Mouse (Mus musculus): ENCODE results near the gene Spock1. TPM values are rescaled to one million over a fixed set of nuclear protein-coding genes. Genes with fewer than 3 reads are reported as not detected.

Spock1 gene
- polyA plus RNA-seq, 1 experiment from 2014 or later: 1.2 TPM

- Histone ChIP-seq H3K27me3 (ENCODE audit: control insufficient read depth, insufficient read depth, low read length) (no peaks in the 10 kb centered on the region), H3K27ac (replicated peaks; ENCODE audit: low read depth, low read length) (no peak overlapping the region), H3K36me3 (ENCODE audit: control insufficient read depth, insufficient read depth, low read length) (no peaks in the 10 kb centered on the region), H3K4me3 (ENCODE audit: low read depth, low read length) (no peak overlapping the region), H3K4me1 (ENCODE audit: control insufficient read depth, insufficient read depth, low read length) (no peaks in the 10 kb centered on the region), H3K4me2 (ENCODE audit: low read depth, severe bottlenecking) (no peak overlapping the region), H3K9ac (ENCODE audit: low read length) (no peak overlapping the region), H3K9me3 (ENCODE audit: control insufficient read depth, low read length) (no peaks in the 10 kb centered on the region)
- no peak for DNase-seq (ENCODE audit: low spot score)
- ATAC-seq (ENCODE audit: insufficient number of reproducible peaks, low FRiP score, low TSS enrichment, low read depth): no peak
Observed at GRCm38 (mm10) chr13:57708425-57708824, 199.7 kb downstream of the Spock1 start.

- 95% methylated on average over 2 of the region's 2 CpGs for WGBS
- H3K36me3 ChIP-seq (ENCODE audit: control insufficient read depth, insufficient read depth, low read length): no peaks in the 10 kb centered on the region
- H3K27me3 ChIP-seq (ENCODE audit: control insufficient read depth, insufficient read depth, low read length): no peaks in the 10 kb centered on the region
- DNase-seq (ENCODE audit: low spot score) (no peak), ATAC-seq (ENCODE audit: insufficient number of reproducible peaks, low FRiP score, low TSS enrichment, low read depth) (no peak)
- H3K4me1 ChIP-seq (ENCODE audit: control insufficient read depth, insufficient read depth, low read length): no peaks in the 10 kb centered on the region
- no peak overlapping the region for H3K9ac ChIP-seq (ENCODE audit: low read length)
- no peak overlapping the region for H3K27ac ChIP-seq (replicated peaks; ENCODE audit: low read depth, low read length)
- H3K9me3 ChIP-seq (ENCODE audit: control insufficient read depth, low read length): no peaks in the 10 kb centered on the region
- H3K4me2 ChIP-seq (ENCODE audit: low read depth, severe bottlenecking): no peak overlapping the region
- no peak overlapping the region for H3K4me3 ChIP-seq (ENCODE audit: low read depth, low read length)
Observed at GRCm38 (mm10) chr13:57702966-57703365, 205.2 kb downstream of the Spock1 start.

- Histone ChIP-seq H3K4me2 (ENCODE audit: low read depth, severe bottlenecking) (no peak overlapping the region), H3K27ac (replicated peaks; ENCODE audit: low read depth, low read length) (no peak overlapping the region), H3K9ac (ENCODE audit: low read length) (no peak overlapping the region), H3K36me3 (ENCODE audit: control insufficient read depth, insufficient read depth, low read length) (no peaks in the 10 kb centered on the region), H3K4me3 (ENCODE audit: low read depth, low read length) (no peak overlapping the region), H3K9me3 (ENCODE audit: control insufficient read depth, low read length) (no peaks in the 10 kb centered on the region), H3K27me3 (ENCODE audit: control insufficient read depth, insufficient read depth, low read length) (no peaks in the 10 kb centered on the region), H3K4me1 (ENCODE audit: control insufficient read depth, insufficient read depth, low read length) (no peaks in the 10 kb centered on the region)
- WGBS: 70% methylated on average over 5 of the region's 5 CpGs
- no peak for ATAC-seq (ENCODE audit: insufficient number of reproducible peaks, low FRiP score, low TSS enrichment, low read depth)
- no peak for DNase-seq (ENCODE audit: low spot score)
Observed at GRCm38 (mm10) chr13:57696685-57697084, 211.4 kb downstream of the Spock1 start.

- ATAC-seq (ENCODE audit: insufficient number of reproducible peaks, low FRiP score, low TSS enrichment, low read depth): no peak
- H3K4me2 ChIP-seq (ENCODE audit: low read depth, severe bottlenecking): no peak overlapping the region
- no peak overlapping the region for H3K27ac ChIP-seq (replicated peaks; ENCODE audit: low read depth, low read length)
- H3K9ac ChIP-seq (ENCODE audit: low read length): no peak overlapping the region
- no peak for DNase-seq (ENCODE audit: low spot score)
- H3K4me1 ChIP-seq (ENCODE audit: control insufficient read depth, insufficient read depth, low read length): no peaks in the 10 kb centered on the region
- no peaks in the 10 kb centered on the region for H3K36me3 ChIP-seq (ENCODE audit: control insufficient read depth, insufficient read depth, low read length)
- no peaks in the 10 kb centered on the region for H3K27me3 ChIP-seq (ENCODE audit: control insufficient read depth, insufficient read depth, low read length)
- WGBS: 81% methylated on average over 5 of the region's 5 CpGs
- no peak overlapping the region for H3K4me3 ChIP-seq (ENCODE audit: low read depth, low read length)
- H3K9me3 ChIP-seq (ENCODE audit: control insufficient read depth, low read length): no peaks in the 10 kb centered on the region
Observed at GRCm38 (mm10) chr13:57688926-57689325, 219.2 kb downstream of the Spock1 start.

GRCm38 (mm10) chr13:57686437-57686836 lies 221.7 kb downstream of the Spock1 start:
- no peak for ATAC-seq (ENCODE audit: insufficient number of reproducible peaks, low FRiP score, low TSS enrichment, low read depth)
- WGBS: 68% methylated on average over 5 of the region's 5 CpGs
- H3K27ac ChIP-seq (replicated peaks; ENCODE audit: low read depth, low read length): no peak overlapping the region
- H3K4me3 ChIP-seq (ENCODE audit: low read depth, low read length): no peak overlapping the region
- no peak overlapping the region for H3K4me2 ChIP-seq (ENCODE audit: low read depth, severe bottlenecking)
- H3K9ac ChIP-seq (ENCODE audit: low read length): no peak overlapping the region
- no peak for DNase-seq (ENCODE audit: low spot score)
- no peaks in the 10 kb centered on the region for H3K36me3 ChIP-seq (ENCODE audit: control insufficient read depth, insufficient read depth, low read length)
- H3K4me1 ChIP-seq (ENCODE audit: control insufficient read depth, insufficient read depth, low read length): no peaks in the 10 kb centered on the region
- H3K9me3 ChIP-seq (ENCODE audit: control insufficient read depth, low read length): no peaks in the 10 kb centered on the region
- H3K27me3 ChIP-seq (ENCODE audit: control insufficient read depth, insufficient read depth, low read length): no peaks in the 10 kb centered on the region

DNA sequence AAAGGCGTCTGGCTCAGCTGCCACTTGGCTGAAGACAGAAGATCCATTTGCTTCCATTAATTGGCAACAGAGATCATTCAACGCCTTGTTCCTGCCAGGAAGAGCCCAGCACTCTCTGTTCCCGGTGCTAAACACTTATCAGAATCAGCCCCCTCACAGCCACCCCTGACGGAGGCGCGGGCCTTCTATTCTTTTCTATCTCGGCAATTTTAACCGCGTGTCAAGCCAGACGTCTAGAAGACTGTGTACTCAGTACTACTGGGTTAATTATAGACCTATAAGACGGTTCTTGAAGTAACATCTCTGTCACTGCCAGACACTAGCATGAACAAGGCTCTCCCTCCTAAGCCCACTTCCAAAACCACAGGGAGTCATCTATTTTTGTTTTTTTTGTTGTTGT lies 222.9 kb downstream of the Spock1 start:
- H3K27ac ChIP-seq (replicated peaks; ENCODE audit: low read depth, low read length): no peak overlapping the region
- H3K27me3 ChIP-seq (ENCODE audit: control insufficient read depth, insufficient read depth, low read length): no peaks in the 10 kb centered on the region
- no peak overlapping the region for H3K9ac ChIP-seq (ENCODE audit: low read length)
- ATAC-seq (ENCODE audit: insufficient number of reproducible peaks, low FRiP score, low TSS enrichment, low read depth): no peak
- WGBS: 67% methylated on average over 11 of the region's 11 CpGs
- H3K4me1 ChIP-seq (ENCODE audit: control insufficient read depth, insufficient read depth, low read length): no peaks in the 10 kb centered on the region
- no peaks in the 10 kb centered on the region for H3K9me3 ChIP-seq (ENCODE audit: control insufficient read depth, low read length)
- DNase-seq (ENCODE audit: low spot score): no peak
- H3K4me2 ChIP-seq (ENCODE audit: low read depth, severe bottlenecking): no peak overlapping the region
- no peaks in the 10 kb centered on the region for H3K36me3 ChIP-seq (ENCODE audit: control insufficient read depth, insufficient read depth, low read length)
- no peak overlapping the region for H3K4me3 ChIP-seq (ENCODE audit: low read depth, low read length)

DNA sequence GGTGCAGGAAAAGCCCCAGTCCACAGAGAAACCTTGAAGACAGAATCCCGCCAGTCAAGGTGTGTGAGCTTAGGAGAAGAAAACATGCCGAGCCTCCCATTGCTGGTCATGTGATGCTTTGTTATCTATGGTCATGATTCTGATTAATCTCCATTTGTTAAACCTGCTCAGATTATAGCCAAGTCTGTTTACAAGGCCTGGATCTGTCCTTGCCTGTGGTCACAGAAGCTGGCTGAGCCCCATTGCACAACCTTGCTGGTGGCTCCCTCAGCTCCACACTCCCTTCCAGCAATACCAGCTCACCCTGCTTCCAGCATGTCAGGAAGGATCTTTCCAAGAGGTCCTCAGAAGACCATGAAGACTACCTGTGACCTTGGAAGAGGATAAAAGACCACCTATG lies 228.5 kb downstream of the Spock1 start:
- H3K9me3 ChIP-seq (ENCODE audit: control insufficient read depth, low read length): no peaks in the 10 kb centered on the region
- H3K36me3 ChIP-seq (ENCODE audit: control insufficient read depth, insufficient read depth, low read length): no peaks in the 10 kb centered on the region
- 89% methylated on average over 2 of the region's 2 CpGs for WGBS
- DNase-seq (ENCODE audit: low spot score) (no peak), ATAC-seq (ENCODE audit: insufficient number of reproducible peaks, low FRiP score, low TSS enrichment, low read depth) (no peak)
- no peak overlapping the region for H3K4me3 ChIP-seq (ENCODE audit: low read depth, low read length)
- no peaks in the 10 kb centered on the region for H3K27me3 ChIP-seq (ENCODE audit: control insufficient read depth, insufficient read depth, low read length)
- no peak overlapping the region for H3K27ac ChIP-seq (replicated peaks; ENCODE audit: low read depth, low read length)
- H3K9ac ChIP-seq (ENCODE audit: low read length): no peak overlapping the region
- no peaks in the 10 kb centered on the region for H3K4me1 ChIP-seq (ENCODE audit: control insufficient read depth, insufficient read depth, low read length)
- H3K4me2 ChIP-seq (ENCODE audit: low read depth, severe bottlenecking): no peak overlapping the region

GRCm38 (mm10) chr13:57676820-57677219 lies 231.3 kb downstream of the Spock1 start:
- H3K4me1 ChIP-seq (ENCODE audit: control insufficient read depth, insufficient read depth, low read length): no peaks in the 10 kb centered on the region
- H3K4me2 ChIP-seq (ENCODE audit: low read depth, severe bottlenecking): no peak overlapping the region
- ATAC-seq (ENCODE audit: insufficient number of reproducible peaks, low FRiP score, low TSS enrichment, low read depth) (no peak), DNase-seq (ENCODE audit: low spot score) (no peak)
- H3K4me3 ChIP-seq (ENCODE audit: low read depth, low read length): no peak overlapping the region
- no peak overlapping the region for H3K27ac ChIP-seq (replicated peaks; ENCODE audit: low read depth, low read length)
- no peaks in the 10 kb centered on the region for H3K27me3 ChIP-seq (ENCODE audit: control insufficient read depth, insufficient read depth, low read length)
- no peaks in the 10 kb centered on the region for H3K36me3 ChIP-seq (ENCODE audit: control insufficient read depth, insufficient read depth, low read length)
- no peak overlapping the region for H3K9ac ChIP-seq (ENCODE audit: low read length)
- H3K9me3 ChIP-seq (ENCODE audit: control insufficient read depth, low read length): no peaks in the 10 kb centered on the region
- 85% methylated on average over 1 of the region's 1 CpGs for WGBS

GRCm38 (mm10) chr13:57673399-57673798 lies 234.7 kb downstream of the Spock1 start:
- WGBS: 88% methylated on average over 1 of the region's 1 CpGs
- no peak for DNase-seq (ENCODE audit: low spot score)
- 0 out of 2 replicates have a peak, but pooled peaks cover 3% of the 10 kb centered on the region for H3K4me1 ChIP-seq (ENCODE audit: control insufficient read depth, insufficient read depth, low read length)
- H3K9ac ChIP-seq (ENCODE audit: low read length): no peak overlapping the region
- H3K4me2 ChIP-seq (ENCODE audit: low read depth, severe bottlenecking): no peak overlapping the region
- no peak for ATAC-seq (ENCODE audit: insufficient number of reproducible peaks, low FRiP score, low TSS enrichment, low read depth)
- no peaks in the 10 kb centered on the region for H3K36me3 ChIP-seq (ENCODE audit: control insufficient read depth, insufficient read depth, low read length)
- no peaks in the 10 kb centered on the region for H3K9me3 ChIP-seq (ENCODE audit: control insufficient read depth, low read length)
- no peak overlapping the region for H3K27ac ChIP-seq (replicated peaks; ENCODE audit: low read depth, low read length)
- no peak overlapping the region for H3K4me3 ChIP-seq (ENCODE audit: low read depth, low read length)
- no peaks in the 10 kb centered on the region for H3K27me3 ChIP-seq (ENCODE audit: control insufficient read depth, insufficient read depth, low read length)

All from limb, embryonic 11.5 days (tissue).